Mouse (Mus musculus) heart, adult 2 months (tissue): ENCODE measurements around the gene Lgals3.

Source experiments
- CTCF ChIP-seq: fragments of 200-600 bp; IDR thresholded peaks from 2 replicates; pipeline ENCODE4 v1.8.1; 2022; ENCODE audit warnings: antibody characterized with exemption, mild to moderate bottlenecking, moderate library complexity
- EP300 ChIP-seq: fragments of 200-500 bp; IDR thresholded peaks from 2 replicates; pipeline ENCODE4 v1.6.1; 2011; ENCODE audit warnings: low read depth, low read length, control low read depth; ENCODE audit not compliant: insufficient read depth
- POLR2A ChIP-seq: fragments of 200-500 bp; IDR thresholded peaks from 2 replicates; pipeline ENCODE4 v1.6.1; 2011; ENCODE audit warnings: mild to moderate bottlenecking, low read depth, low read length, control low read depth; ENCODE audit not compliant: insufficient read depth

GRCm38 (mm10) chr14:47419034-47419625, 51.6 kb downstream of the Lgals3 start:
- TF ChIP-seq CTCF: no peak
- no peak for TF ChIP-seq EP300
- no peak for TF ChIP-seq POLR2A
